Mouse (Mus musculus) CD4-positive, CD25-positive, alpha-beta regulatory T cell, adult 2 months (primary cell): ENCODE measurements around the gene Nsg1.

Experiments
- DNase-seq: peaks from one replicate; pipeline ENCODE4 v3.0.0-alpha.2; 2012; ENCODE audit warnings: low read depth, low spot score

Nsg1 gene

DNA sequence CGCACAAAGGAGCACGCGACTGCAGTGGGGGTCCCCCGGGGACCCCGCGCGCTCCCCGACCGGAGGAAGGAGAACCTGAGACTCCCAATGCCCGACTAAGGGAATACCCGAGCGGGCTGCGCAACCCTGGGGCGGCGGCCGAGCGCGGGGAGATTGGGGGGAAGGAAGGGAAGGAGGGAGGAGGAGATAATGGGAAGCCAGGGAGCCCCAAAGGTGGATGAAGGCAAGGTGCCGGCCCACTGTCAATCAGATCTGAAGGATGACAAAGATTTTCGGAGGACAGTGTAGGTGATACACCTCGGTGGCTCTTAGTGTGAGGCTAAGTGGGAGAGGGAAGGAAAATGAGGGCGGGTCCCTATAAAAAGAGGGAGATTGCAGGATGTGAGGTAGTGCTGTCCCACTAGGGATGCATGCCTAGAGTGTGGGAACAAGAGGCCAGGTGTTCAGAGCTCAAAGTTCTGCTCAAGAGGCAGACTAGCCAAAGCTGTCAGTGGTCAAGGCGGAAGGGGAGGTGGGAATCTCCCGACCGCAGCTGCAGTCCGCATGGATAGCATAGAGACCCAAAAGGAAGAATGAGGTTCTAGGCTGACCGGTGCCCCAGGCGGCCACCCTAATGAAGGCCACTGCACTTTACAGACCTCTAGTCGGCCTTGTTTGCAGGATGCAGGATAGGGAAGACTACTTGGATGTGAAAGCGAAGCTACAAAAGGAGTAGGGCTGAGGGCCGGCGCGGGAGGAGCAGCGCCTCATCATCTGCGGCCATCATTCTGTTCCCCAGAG lies at the start of gene Nsg1:
Gene Nsg1 (minus strand): TSS at position 274 of the 780 bp plus-strand sequence.
- DNase-seq: no peak

DNA sequence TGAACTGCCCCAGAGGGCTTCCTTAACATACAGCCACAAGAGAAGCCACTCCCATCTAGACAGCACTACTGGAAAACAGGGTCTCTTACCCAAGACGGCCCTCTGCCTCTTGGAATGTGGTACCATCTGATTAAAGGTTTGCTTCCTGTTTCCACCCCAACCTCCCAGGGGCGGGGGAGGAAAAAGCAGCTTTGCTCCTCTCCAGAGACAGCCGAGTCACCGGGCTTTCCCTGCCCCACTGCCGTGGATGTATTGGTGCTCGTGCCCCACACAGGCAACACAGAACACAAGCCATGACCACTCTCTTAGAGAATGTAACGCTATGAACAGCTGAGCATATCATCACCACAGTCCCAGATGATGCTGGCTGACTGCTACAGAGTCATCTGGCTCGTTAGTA lies 49.3 kb upstream of the Nsg1 start:
- no peak for DNase-seq

DNA sequence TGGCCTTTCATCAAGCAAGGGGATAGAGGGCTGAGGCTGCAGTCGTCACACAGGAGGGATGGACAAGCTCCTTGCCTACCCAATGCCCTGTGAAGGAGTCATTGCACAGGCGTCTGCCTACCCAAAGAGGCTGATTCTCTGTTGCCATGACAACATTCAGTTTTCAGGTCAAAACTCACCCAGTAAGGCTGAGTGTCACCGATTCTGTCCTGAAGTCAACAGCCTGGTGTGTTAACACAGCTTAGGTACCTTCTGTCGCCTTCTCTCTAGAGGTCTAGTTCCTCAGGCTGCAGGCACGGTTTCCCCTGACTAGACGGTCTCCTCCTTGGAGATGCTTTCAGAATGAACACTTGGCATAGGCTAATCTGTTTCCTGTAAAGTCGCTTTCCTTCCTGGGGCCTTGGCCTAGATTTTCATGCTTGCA lies 45.6 kb upstream of the Nsg1 start:
- DNase-seq: no peak

DNA sequence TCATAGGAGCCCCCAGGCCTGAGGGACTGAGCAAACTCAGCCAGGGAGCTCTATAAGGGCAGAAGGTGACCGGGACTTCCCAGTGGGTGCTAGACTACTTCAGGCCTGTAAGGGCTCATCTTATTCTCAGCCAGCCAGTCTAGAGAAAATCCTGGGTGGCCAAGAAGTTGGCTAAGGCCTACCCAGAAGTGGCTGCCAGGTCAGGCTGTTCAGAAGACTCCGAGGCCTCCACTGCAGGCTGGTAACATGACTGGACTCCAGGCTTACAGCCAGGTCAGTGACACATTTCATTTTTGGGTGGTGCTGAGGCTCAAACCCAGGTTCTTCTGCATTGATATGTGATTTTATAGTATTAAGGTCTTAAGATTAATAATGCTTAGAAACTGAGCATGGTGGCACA lies 40.0 kb upstream of the Nsg1 start:
- DNase-seq: no peak

DNA sequence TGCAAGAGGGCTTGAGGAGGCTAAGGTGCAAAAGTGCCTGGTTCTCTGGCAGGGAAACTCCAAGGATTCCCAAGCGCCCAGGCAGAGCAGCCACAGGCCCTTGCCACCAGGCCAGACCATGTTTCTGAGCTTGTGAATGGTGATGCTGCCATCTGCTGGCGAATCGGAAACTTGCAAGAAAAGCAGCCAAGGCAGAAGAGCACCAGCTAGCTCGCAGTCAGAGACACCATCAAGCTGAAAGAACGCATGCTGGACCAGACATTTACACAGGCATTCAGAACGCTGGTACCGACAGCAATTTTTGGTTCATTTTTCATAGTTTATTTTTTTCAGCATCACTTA lies 37.7 kb upstream of the Nsg1 start:
- peak; percentile 83 for DNase-seq

DNA sequence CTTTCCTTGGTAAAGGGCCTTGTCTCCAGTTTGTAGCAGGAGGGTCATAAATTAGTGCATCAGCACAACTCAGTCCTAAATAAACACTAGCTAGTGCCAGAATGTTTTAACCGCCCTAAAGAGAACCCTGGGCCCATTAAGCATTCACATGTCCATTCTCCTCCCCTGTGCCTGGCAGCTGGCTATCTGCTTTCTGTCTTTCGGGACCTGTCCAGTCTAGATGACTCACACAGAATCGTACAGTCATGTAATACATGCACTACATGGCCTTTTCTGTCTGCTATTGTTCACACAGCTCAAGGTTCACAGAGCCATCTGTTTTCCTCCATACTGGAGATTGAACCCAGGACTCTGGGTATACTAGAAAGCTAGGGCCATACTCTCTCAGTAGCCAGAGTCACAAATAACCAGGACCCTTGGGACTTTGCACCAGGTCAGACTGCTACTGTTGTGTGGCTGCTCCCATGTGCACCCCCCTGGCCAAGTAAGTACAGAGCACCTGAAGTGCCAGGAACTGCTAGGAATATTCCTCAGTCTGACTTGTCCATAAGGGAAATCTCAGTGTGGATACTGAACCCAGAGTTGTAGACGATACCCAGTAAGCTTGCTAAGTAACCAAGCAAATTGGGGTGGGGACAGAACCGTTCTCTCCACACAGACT lies 37.2 kb upstream of the Nsg1 start:
- DNase-seq: no peak

DNA sequence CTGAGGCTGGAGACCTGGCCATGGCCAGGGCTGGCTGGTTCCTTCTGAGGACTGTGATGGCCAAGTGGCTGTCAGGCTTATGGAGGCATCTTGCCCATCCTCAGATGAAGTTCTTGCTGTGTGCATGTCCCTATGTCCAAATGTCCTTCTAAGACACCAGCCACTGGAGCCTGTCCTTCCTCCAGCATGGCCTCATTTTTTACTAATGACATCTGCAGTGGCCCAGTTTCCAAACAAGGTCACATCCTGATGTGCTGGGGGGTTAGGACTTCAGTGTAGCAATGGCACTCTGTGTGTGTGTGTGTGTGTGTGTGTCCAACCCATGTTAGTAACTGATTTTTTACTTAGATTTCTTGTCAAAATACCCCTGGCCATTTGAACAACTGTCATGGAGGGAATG lies 36.2 kb upstream of the Nsg1 start:
- no peak for DNase-seq

DNA sequence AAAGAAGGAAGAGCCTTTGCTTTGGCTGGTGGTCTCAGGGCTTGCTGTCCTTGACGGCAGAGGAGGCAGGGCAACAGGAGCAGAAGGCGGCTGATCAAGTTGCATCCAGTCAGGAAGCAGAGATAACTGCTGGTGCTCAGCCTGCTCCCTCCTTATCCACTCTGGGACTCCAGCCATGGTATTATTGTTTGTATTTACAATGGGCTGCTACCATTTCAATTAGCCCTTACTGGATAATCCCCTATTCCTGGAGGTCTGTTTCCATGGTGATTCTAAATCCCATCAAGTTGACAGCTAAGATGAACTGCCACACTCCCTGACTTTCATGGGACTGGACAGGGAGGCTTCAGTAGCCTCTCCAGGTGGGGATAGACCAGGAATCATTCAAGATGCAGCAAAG lies 35.2 kb upstream of the Nsg1 start:
- no peak for DNase-seq

DNA sequence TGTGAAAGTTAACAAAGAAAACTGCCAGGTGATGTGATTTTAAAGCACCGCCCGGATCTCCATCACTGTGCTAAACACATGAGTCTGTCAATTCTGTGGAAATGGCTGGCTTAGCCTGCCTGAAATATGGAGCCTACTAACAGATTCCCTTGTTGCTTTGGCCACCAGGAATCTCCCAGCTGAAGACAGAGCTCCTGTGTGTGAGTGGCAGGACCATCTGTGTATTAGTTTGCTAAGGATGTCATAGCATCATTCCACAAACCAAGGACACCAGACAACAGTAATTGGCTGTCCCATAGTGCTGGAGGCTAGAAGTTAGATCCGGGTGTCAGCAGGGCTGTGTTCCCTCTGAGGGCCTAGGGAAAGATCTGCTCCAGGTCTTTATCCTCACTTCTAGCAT lies 31.2 kb upstream of the Nsg1 start:
- no peak for DNase-seq

DNA sequence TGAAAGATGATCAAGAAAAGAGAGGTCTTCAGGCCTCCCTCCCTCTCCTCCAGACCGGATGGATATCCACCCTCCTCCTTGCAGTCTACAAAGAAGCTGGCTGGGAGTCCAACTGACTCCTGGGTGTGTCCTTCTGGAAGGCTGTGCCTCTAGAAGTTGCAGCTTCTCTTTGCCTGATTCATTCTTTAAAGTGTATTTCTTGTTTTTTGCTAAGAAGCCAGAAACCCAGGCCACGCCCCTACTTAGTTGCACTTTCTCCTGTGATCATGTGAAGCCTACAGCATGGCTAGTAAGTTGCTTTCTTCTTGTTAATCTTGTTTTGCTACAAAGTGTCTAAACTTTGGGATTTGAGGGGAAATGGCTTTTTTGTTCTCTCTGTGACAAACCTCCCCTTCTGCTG lies 27.3 kb upstream of the Nsg1 start:
- no peak for DNase-seq

DNA sequence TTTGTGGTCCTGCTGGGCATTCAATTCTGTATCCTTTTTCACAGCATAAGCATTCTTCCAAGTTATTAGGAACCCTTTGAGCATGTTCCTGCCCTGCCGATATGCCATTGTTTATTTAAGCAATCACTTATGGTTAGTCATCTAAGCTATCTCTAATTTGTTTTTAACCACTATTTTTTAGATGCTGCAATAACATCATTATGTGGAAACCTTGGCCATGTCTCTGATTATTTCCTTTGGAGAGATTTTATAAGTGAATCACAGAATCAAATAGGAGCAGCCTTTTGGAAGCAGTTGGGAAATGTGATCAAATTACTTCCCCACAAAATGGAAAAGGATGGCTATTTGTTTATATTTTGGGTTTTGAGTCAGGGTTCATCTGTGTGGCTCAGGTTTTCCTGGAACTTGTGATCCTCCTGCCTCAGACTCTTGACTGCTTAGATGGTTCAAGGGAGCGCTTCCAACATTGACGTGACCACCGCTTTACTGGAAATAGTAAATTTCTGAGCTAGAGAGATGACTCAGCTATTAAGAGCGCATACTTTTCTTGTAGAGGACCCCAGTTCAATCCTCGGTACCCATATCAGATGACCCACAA lies 25.1 kb upstream of the Nsg1 start:
- no peak for DNase-seq

DNA sequence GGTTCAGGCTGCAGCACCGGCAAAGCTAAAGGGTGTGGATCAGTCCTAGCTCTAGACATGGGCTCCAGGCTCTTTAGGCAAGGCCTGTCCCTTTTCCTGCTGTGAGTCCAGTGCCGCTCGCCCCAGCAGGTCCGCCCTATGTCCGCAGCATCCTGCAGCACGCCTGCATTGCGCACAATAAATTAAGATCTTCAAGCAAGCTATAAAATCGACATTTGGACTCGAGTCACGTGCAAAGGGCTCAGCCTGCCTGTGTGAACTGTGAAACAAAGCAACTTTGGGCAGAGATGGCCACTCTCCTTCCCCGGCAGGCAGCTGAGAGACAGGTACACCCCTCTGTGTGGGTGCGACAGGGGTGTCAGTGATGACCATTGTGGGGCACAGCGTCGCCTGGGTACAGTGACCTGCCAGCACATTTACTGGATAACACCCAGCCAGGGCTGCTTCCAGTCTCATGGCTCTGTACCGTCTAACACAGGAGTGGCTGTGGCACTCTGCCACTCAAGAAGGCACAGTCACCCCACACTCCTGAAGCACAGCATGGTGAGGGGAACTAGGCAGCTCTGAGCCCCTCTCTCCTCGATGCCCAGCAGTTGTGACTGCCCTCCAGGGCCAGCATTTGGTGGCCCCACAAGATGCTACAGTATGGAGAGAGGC lies 14.7 kb upstream of the Nsg1 start:
- DNase-seq: no peak

DNA sequence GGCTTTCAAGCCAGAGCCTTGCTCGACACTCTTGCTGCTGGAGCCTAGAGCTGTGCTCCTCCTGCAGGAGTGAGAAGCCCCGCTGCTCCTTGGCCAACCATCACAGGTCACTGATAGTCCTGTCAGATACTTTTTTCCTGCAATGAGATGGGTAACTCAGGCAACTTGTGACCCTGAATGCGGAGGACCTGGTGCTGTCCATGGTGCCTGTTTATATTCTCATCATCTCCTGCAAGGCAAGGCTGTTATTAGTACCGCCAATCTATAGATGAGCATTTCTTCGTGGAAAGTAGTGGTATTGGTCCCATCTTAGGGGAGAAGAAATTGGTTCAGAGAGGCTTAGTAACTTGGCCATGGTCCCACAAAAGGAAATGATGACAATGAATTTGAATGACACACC lies 14.1 kb upstream of the Nsg1 start:
- no peak for DNase-seq

DNA sequence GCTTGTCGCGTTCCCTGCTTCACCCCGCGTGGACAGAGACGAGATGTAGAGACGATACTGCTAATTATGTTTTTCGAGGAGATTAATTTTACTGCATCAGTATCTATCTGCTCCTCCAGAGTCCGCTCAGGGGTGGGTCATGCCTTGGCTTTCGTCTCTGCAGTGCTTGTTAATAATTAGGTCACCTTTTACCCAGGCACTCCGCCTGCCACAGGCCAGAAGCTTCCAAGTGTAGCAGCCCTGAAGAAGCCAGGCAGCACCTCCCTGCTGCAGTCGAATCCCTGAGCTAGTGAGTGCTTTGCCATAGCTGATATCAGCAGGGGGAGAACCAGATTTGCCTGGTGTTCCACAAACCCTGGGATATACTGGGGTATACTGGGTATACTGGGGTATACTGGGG lies 8.8 kb upstream of the Nsg1 start:
- DNase-seq: no peak

DNA sequence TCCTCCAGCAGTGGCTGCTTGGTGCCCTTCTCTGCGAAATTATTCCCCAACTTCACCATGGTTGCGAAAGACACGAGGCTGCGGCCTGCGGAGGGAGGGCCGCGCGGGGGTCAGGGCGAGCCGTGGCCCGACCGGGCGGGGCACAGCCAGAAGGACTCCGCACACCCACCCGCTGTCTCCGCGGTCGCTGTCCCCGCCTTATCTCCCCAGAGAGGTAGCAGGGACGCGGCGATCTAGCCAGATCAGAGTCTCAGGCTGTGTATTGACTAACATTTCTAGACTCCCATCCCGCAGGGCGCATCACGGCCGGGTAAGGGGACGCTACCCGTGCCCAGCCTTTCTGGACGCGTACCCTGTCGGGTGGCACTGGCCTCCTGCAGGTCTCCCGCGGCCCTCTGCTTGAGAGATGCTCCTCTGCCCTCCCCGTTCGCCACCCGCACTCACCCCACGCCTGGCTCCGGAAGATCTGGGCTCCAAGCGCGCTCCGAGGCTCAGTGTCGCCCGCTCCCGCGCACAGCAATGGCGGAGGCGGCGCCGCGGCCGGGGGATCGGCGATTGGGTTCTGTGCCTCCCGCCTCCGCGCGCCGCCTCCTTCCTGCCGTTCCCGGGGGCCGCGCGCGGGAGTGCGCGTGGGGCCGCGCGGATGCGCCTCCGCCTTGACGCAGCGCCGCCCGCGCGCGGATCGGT lies 617 bp downstream of the Nsg1 start:
- peak; percentile 2 for DNase-seq

DNA sequence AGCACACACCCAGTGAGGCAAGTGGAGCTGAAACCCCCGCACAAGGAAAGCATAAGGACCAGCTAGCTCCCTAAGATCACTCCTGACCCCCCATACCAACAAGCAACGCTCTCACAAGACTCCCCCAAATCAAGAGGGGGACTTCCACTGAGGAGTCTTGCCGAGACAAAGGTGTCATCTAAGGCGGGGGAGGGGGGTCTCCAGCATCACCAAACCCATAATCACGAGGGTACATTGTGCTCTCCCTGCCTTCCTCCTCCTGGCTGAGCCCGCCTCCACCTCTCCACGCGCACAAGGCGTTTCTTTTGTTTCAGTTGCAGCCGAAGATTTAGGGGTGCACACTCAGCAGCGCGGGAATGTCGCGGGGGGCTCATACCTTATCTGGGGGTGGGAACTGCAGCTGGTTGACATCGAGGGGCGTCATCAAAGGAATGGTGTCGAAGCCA lies 1.2 kb downstream of the Nsg1 start:
- DNase-seq: no peak

DNA sequence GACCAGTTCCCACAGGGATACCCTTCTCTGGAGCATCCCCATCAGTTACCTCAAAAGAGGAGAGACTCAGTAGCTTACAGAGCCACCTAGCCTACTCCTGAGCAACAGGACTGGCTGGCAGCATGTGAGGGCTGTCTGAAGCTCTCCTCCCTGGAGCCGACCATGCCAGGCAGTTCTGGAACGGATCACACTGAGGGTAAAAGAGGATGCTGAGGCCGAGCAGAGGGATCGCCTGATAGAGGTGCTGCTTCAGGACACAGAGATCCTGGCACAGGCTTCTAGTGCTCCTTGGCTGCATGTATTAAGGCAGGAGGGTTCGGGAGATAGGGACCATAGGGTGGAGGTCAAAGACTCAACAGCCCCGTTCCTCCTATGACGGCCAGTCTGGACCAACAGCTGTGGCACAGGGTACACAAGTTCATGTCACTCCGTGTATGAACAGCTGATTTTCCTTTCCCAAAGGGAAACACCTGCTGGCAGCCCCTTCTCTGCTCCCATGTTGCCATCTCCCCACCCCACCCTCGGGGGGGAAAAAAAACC lies 2.2 kb downstream of the Nsg1 start:
- DNase-seq: no peak

DNA sequence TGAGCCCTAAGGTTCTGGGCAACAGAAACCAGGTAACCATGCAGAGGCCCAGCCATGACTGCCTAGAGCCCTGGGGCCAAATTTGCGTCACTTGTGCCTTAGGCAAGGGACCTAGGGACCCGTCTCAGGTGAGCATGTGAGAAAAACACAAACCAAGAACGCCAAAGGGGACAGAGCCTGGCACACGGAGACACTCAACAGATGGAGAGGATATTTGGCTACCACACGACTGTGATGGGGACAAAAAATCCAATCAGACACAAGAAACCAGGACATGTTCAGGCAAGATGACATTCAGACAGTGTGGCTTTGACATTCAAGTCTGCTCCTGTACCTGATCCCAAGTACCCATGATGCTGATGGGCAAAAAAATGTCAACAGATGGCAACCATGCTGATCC lies 6.1 kb downstream of the Nsg1 start:
- no peak for DNase-seq

DNA sequence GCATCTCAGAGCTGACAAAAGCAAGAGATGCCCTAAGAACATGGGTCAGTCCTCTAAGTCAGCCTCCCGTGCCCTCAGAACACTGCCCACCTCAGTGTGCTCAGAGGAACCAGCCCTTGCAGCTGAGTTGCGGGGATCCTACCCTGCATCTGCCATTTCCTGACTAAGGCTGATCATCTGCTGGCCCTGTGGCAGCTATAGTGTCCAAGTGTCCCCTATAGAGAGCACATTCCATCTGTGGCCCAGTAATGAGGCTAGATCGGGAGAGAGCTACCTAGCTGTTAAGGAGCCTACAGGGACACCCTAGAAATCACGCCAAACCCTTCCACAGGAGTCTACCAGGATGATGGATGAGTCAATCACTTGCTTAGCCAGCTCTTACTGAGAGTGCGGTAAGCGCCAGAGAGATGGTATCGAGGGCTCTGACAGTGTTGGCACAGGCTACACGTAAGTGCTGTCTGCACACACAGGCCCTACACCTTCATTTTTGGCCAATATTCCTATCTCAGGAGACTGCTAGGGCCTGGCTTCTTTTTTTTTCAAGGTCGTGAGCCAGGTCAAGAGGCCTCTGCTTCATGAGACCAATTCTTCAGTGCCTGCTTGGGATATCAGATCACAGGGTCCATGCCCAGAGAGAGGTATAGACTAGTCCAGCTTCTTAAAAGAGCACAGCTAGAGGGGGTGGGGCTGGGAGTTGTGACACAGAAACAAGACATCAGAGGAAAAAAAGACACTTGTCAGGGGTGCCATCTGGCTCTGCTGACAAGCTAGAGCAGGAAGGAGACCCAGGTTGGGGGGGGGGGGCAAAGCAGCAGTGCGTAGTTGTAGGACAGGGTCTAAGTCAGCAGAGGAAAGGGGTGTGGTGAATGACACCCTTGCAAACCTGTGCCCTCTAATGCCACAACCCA lies 7.3 kb downstream of the Nsg1 start:
- DNase-seq: no peak

DNA sequence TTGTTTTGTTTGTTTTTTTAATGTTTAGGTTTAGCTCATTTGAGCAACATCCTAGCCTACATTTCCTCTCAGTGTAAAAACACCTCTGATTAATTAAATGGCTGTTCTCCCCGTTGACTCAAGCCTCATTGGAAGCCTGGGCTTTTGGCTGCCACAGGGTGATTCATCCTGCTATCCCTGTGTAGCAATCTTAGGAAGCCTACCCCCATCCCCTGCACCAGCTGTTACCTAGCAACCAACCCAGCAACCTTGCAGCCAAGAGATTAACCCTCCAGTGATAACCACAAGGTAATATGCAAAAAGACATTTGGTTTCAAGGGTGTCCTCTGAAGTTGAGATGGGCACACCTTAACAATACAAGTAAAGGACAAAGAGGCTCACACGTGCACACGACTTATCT lies 8.4 kb downstream of the Nsg1 start:
- no peak for DNase-seq

DNA sequence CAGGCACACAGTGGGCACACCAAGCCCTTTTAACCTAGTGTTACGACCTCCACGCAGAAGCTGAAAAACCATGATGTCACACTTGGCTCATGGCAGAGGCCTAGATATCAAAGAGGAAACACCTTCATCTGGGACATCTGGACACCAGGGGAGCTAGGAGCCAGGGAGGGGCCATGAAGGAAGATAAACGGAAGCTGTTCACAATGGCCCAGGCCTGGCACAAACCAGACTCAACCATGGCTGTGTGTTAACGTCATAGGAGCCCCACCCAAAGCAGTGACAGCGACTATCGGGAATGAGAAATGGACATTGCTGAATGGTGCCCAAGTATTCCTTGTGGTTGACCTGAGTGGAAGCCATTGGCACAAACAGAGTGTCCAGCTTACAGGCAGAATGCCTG lies 13.2 kb downstream of the Nsg1 start:
- no peak for DNase-seq
